Mouse (Mus musculus) embryo, embryonic 11 days (tissue): ENCODE data around the gene Il31.
A peak's percentile ranks its signal among the peaks of the same experiment; 100 is the strongest.

Experiments
- DNase-seq: peaks from one replicate; pipeline ENCODE4 v3.0.0-alpha.2; 2015

The Il31 gene

GRCm38 (mm10) chr5:123470784-123471400, 18.4 kb downstream of the Il31 start:
- DNase-seq, result peak; percentile 25

GRCm38 (mm10) chr5:123464638-123465037, 24.7 kb downstream of the Il31 start:
- DNase-seq, result no peak

- DNase-seq, result no peak
Measured at GRCm38 (mm10) chr5:123461420-123461819, 27.9 kb downstream of the Il31 start.

- no peak for DNase-seq
Measured at GRCm38 (mm10) chr5:123451886-123452285, 37.4 kb downstream of the Il31 start.

- DNase-seq, result no peak
Measured at GRCm38 (mm10) chr5:123444849-123445334, 44.4 kb downstream of the Il31 start.

- DNase-seq, result peak; percentile 72
Measured at GRCm38 (mm10) chr5:123444069-123444468, 45.2 kb downstream of the Il31 start.

- DNase-seq, result no peak
Measured at GRCm38 (mm10) chr5:123442283-123442682, 47.0 kb downstream of the Il31 start.

- DNase-seq, result no peak
Measured at GRCm38 (mm10) chr5:123440664-123441063, 48.6 kb downstream of the Il31 start.

- peak; percentile 31 for DNase-seq
Measured at GRCm38 (mm10) chr5:123439941-123440340, 49.3 kb downstream of the Il31 start.

GRCm38 (mm10) chr5:123439312-123439711, 50.0 kb downstream of the Il31 start:
- DNase-seq, result no peak

- no peak for DNase-seq
Measured at GRCm38 (mm10) chr5:123438381-123438780, 50.9 kb downstream of the Il31 start.

- peak; percentile 64 for DNase-seq
Measured at GRCm38 (mm10) chr5:123436780-123437175, 52.5 kb downstream of the Il31 start.

- no peak for DNase-seq
Measured at GRCm38 (mm10) chr5:123436071-123436779, 53.1 kb downstream of the Il31 start.

GRCm38 (mm10) chr5:123432305-123432874, 56.9 kb downstream of the Il31 start:
- DNase-seq, result no peak

GRCm38 (mm10) chr5:123431524-123432304, 57.6 kb downstream of the Il31 start:
- DNase-seq, result no peak
